Mouse (Mus musculus) erythroid progenitor cell, adult 5-6 weeks (primary cell): ENCODE results near the gene Sp6. TPM values are rescaled to one million over a fixed set of nuclear protein-coding genes. Genes with fewer than 3 reads are reported as not detected.

Source experiments
- ATAC-seq: replicated peaks from 2 replicates; pipeline ENCODE4 v1.8.0; 2016; ENCODE audit warnings: moderate number of reproducible peaks, mild to moderate bottlenecking, moderate TSS enrichment, inconsistent platforms; ENCODE audit not compliant: poor library complexity, low FRiP score, severe bottlenecking
- total RNA-seq, 2 experiments: library from RNA; stranded (forward) in 1 of 2; stranded (reverse) in 1 of 2; fragments of 150-400 nt in 1 of 2; fragments of 186-747, 209-891 nt in 1 of 2; gene quantifications; 2 replicates each; pipeline versions ENCODE4 v1.2.3 to v1.2.4; 2015 to 2017; ENCODE audit warnings: low replicate concordance in 2 of 2

Sp6 gene
- total RNA-seq, 2 experiments from 2014 or later = not detected

- no peak for ATAC-seq
These were observed 36.4 kb downstream of the Sp6 start for GRCm38 (mm10) chr11:97049492-97050085.

DNA sequence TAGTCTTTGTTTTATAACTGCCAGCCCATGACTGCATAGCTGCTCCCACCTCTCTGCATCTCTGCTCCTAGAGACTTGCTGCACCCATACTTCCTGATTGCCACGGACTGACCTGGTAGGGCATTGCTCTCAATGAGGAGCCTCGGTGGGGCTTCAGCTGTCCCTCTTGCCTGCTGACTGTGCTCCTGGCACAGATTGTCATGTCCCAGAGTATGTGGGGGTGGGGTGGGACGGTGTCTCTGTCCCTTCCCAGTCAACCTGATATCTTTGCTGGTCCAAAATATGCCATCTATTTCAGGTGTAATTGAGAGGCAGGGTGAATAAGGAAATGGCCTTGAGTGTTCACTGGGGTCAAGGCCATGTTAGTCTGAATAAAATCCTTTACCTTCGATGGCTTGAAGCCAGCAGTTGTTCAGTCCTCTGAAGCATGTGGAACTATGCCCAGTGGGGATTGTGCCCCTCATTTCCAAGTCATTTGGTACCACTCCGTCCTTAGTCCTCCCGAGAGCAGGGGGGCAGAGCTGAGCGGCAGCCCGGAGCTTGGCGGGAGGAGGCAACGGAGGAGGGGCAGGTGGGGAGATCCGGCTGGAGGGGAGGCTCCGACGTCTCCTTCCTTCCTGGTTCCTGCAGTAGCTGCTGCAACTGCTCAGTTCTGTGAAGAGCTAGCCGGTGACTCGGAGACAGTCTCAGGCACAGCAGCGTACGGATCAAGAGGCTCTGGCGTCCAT is 37.2 kb downstream of the Sp6 start, which contains the start of gene Osbpl7:
Osbpl7 (plus strand) TSS at position 413 of the 728 bp plus-strand sequence.
- ATAC-seq = 0 out of 2 replicates have a peak, but pooled peaks have one; percentile 15

- no peak for ATAC-seq
These were observed 37.9 kb downstream of the Sp6 start for GRCm38 (mm10) chr11:97050944-97051586.

DNA sequence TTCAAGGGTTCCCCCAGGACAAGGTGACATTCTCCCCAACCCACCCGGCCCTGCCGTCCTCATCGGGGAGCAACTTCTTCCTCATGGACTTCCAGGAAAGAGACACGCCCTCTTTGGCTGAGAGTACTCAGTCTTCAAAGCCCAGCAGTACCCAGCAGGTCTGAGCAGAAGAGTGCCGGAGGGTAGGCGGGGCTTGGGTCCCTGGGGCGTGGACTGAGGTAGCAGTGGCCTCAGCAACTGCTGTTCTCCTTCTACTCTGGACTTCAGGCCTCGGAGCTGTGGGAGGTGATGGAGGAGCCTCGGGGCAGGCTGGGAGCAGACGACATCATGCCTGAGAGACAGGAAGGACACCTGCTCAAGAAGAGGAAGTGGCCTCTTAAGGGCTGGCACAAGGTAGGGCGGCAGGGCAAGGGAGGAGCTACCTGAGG is 39.0 kb downstream of the Sp6 start:
- peak; percentile 78 for ATAC-seq

- no peak for ATAC-seq
These were observed 50.2 kb downstream of the Sp6 start for GRCm38 (mm10) chr11:97063274-97063920.

DNA sequence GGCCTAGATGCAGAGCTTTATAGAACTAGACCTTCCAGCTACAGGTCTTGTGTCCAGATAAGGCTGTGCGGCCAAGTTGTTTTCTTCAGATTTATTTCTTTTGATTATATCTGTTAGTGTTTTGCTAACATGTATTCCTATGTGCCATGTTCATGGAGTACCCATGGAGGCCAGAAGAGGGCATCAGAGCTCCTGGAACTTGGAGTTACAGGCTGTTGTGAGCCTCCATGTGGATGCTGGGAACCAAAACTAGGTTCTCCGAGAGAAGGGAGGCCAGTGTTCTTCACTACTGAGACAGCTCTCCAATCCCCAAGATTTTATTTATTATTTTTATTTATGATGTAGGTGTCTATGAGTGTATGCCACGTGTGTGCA is 50.7 kb downstream of the Sp6 start:
- ATAC-seq = no peak

DNA sequence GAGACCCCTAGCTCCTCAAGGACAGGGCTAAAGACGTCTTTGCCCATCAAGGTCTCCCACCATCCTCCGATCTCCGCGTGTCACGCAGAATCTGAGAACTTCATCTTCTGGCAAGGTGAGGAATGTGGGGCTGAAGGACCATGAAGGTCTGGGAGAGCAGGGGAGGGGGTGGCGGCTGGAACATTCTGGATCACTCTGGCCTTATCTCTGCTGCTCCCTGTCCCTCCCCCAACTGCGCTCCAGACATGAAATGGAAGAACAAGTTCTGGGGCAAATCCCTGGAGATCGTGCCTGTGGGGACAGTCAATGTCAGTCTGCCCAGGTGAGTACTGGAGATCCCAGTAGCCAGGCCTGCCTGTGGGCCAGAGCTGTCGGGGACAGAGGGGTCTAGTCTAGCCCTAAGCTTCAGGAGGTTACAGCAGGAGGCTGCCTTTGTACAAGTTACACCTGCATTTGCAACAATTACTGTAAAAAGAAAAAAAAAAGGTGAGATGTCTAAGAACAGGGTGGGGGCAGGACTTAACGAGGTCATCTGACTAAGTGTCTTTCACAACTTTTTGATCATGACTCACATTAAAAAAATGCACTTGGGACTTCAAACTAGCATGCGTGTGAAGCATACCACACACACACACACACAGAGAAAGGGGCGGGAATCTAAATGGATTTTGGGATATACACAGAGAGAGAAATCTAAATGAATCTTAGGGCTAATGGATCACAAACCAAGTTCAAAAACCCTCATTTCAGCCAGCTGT is 52.5 kb downstream of the Sp6 start:
- ATAC-seq = no peak

DNA sequence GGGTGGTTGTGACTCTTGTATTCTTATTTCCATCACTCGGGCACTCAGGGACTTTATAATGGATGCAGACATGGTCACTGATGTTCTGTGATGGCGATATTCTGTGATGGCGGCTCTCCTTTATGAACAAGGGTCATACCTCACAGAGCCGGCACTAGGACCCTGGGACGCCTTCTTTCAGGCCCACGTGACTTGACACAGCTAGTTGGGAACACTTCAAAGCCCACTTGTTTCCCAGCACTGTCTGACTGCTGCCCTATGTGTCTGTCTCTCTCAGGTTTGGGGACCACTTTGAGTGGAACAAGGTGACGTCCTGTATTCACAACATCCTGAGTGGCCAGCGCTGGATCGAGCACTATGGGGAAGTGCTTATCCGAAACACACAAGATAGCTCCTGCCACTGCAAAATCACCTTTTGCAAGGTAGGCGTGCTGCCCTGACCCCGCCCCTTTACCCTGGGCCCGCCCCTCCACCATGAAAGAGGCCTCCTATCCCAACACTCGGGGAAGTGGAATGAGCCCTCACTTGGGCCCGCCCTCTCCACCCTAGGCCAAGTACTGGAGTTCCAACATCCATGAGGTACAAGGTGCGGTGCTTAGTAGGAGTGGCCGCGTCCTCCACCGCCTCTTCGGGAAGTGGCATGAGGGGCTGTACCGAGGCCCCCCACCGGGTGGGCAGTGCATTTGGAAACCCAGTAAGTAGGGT is 53.6 kb downstream of the Sp6 start:
- no peak for ATAC-seq

DNA sequence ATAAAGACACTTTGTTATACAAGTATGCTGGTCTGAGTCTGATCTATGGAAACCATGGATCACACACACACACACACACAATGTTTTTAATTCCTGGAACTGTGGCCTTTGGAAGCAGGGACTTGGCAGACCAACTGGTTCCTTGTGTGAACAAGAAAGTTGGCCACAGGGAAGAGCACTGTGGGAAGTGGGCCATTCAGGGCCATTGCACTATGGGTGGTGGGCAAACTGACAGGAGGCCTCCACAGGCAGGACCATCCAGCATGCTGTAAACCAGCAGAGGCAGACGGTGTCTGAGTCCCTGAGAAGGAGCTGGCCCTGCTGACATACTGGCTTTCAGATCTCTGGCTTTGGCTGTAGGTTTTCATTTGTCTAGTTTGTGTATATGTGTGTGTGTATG is 56.1 kb downstream of the Sp6 start:
- no peak for ATAC-seq

GRCm38 (mm10) chr11:97069770-97070169 is 56.6 kb downstream of the Sp6 start:
- ATAC-seq = no peak

- no peak for ATAC-seq
These were observed 57.9 kb downstream of the Sp6 start for GRCm38 (mm10) chr11:97071129-97071528.

GRCm38 (mm10) chr11:97072533-97072932 is 59.3 kb downstream of the Sp6 start:
- ATAC-seq = no peak

- ATAC-seq = no peak
These were observed 61.0 kb downstream of the Sp6 start for GRCm38 (mm10) chr11:97074235-97074634.

Other genes with a start within 250 kb of the Sp6 start
- gene Snx11, start 235.8 kb upstream of the Sp6 start, total RNA-seq (2015; ENCODE audit: low replicate concordance) = 14.4 and 31.9 TPM in 2 replicates
- 36.2 and 49.7 TPM in 2 replicates for gene Snx11, start 235.8 kb upstream of the Sp6 start, total RNA-seq (2017; ENCODE audit: low replicate concordance)
- gene Cbx1, start 224.3 kb upstream of the Sp6 start, total RNA-seq (2015; ENCODE audit: low replicate concordance) = 41.5 and 60.9 TPM in 2 replicates
- 60.8 and 75.6 TPM in 2 replicates for gene Cbx1, start 224.3 kb upstream of the Sp6 start, total RNA-seq (2017; ENCODE audit: low replicate concordance)
- 34.4 and 34.6 TPM in 2 replicates for gene Nfe2l1, start 183.4 kb upstream of the Sp6 start, total RNA-seq (2015; ENCODE audit: low replicate concordance)
- gene Nfe2l1, start 183.4 kb upstream of the Sp6 start, total RNA-seq (2017; ENCODE audit: low replicate concordance) = 34.8 and 37.4 TPM in 2 replicates
- not detected in 2 replicates for gene Copz2, start 163.5 kb upstream of the Sp6 start, total RNA-seq (2015; ENCODE audit: low replicate concordance)
- not detected in 2 replicates for gene Copz2, start 163.5 kb upstream of the Sp6 start, total RNA-seq (2017; ENCODE audit: low replicate concordance)
- 7.9 and 9.6 TPM in 2 replicates for gene Cdk5rap3, start 96.9 kb upstream of the Sp6 start, total RNA-seq (2015; ENCODE audit: low replicate concordance)
- gene Cdk5rap3, start 96.9 kb upstream of the Sp6 start, total RNA-seq (2017; ENCODE audit: low replicate concordance) = 21.6 and 25.2 TPM in 2 replicates
- not detected in 2 replicates for gene Prr15l, start 85.3 kb upstream of the Sp6 start, total RNA-seq (2015; ENCODE audit: low replicate concordance)
- gene Prr15l, start 85.3 kb upstream of the Sp6 start, total RNA-seq (2017; ENCODE audit: low replicate concordance) = 0.26 TPM in 1 of 2 replicates, not detected in the other
- 57.0 and 70.6 TPM in 2 replicates for gene Pnpo, start 69.4 kb upstream of the Sp6 start, total RNA-seq (2015; ENCODE audit: low replicate concordance)
- 74.7 and 92.1 TPM in 2 replicates for gene Pnpo, start 69.4 kb upstream of the Sp6 start, total RNA-seq (2017; ENCODE audit: low replicate concordance)
- gene Sp2, start 30.4 kb upstream of the Sp6 start, total RNA-seq (2015; ENCODE audit: low replicate concordance) = 52.4 and 62.0 TPM in 2 replicates
- 13.1 and 27.8 TPM in 2 replicates for gene Sp2, start 30.4 kb upstream of the Sp6 start, total RNA-seq (2017; ENCODE audit: low replicate concordance)
- not detected in 2 replicates for gene Scrn2, start 16.5 kb downstream of the Sp6 start, total RNA-seq (2015; ENCODE audit: low replicate concordance)
- not detected in 2 replicates for gene Scrn2, start 16.5 kb downstream of the Sp6 start, total RNA-seq (2017; ENCODE audit: low replicate concordance)
- not detected in 2 replicates for gene Lrrc46, start 28.0 kb downstream of the Sp6 start, total RNA-seq (2015; ENCODE audit: low replicate concordance)
- gene Lrrc46, start 28.0 kb downstream of the Sp6 start, total RNA-seq (2017; ENCODE audit: low replicate concordance) = not detected in 2 replicates
- 5.0 and 15.5 TPM in 2 replicates for gene Mrpl10, start 28.2 kb downstream of the Sp6 start, total RNA-seq (2015; ENCODE audit: low replicate concordance)
- 4.6 and 5.3 TPM in 2 replicates for gene Mrpl10, start 28.2 kb downstream of the Sp6 start, total RNA-seq (2017; ENCODE audit: low replicate concordance)
- 1.3 and 2.9 TPM in 2 replicates for gene Osbpl7, start 37.2 kb downstream of the Sp6 start, total RNA-seq (2015; ENCODE audit: low replicate concordance)
- 1.4 and 22.7 TPM in 2 replicates for gene Osbpl7, start 37.2 kb downstream of the Sp6 start, total RNA-seq (2017; ENCODE audit: low replicate concordance)
- gene Tbx21, start 101.9 kb downstream of the Sp6 start, total RNA-seq (2015; ENCODE audit: low replicate concordance) = not detected in 2 replicates
- not detected in 2 replicates for gene Tbx21, start 101.9 kb downstream of the Sp6 start, total RNA-seq (2017; ENCODE audit: low replicate concordance)
- gene Tbkbp1, start 138.1 kb downstream of the Sp6 start, total RNA-seq (2015; ENCODE audit: low replicate concordance) = 1.4 and 15.9 TPM in 2 replicates
- 1.3 TPM in 1 of 2 replicates, not detected in the other for gene Tbkbp1, start 138.1 kb downstream of the Sp6 start, total RNA-seq (2017; ENCODE audit: low replicate concordance)
- gene Kpnb1, start 174.5 kb downstream of the Sp6 start, total RNA-seq (2015; ENCODE audit: low replicate concordance) = 116 and 118 TPM in 2 replicates
- gene Kpnb1, start 174.5 kb downstream of the Sp6 start, total RNA-seq (2017; ENCODE audit: low replicate concordance) = 267 and 391 TPM in 2 replicates